Mouse (Mus musculus): ENCODE measurements around the gene Cenph. TPM values are rescaled to one million over a fixed set of nuclear protein-coding genes. Genes with fewer than 3 reads are reported as not detected.
"Not testable (repeated sequence)": the region's sequence is repeated elsewhere in the genome, so short reads cannot be mapped to it uniquely, and the experiment has no call there.

Cenph gene
- total RNA-seq (2021) = under 1 TPM in 1 of 2 experiments, not detected in 1; 0.57 TPM

GRCm38 (mm10) chr13:100775252-100776055, at the start of gene Cenph:
TSS of gene Cenph (minus strand) at chr13:100775899.
- peak; percentile 74 to 78 for DNase-seq

GRCm38 (mm10) chr13:100824916-100825315, 49.2 kb upstream of the Cenph start:
- DNase-seq = no peak

GRCm38 (mm10) chr13:100824306-100824705, 48.6 kb upstream of the Cenph start:
- no peak for DNase-seq

GRCm38 (mm10) chr13:100823863-100824262, 48.2 kb upstream of the Cenph start:
- DNase-seq = no peak

- DNase-seq = no peak
These were observed 38.8 kb upstream of the Cenph start for GRCm38 (mm10) chr13:100814451-100814850.

GRCm38 (mm10) chr13:100805776-100806175, 30.1 kb upstream of the Cenph start:
- no peak for DNase-seq

- DNase-seq = no peak
These were observed 21.5 kb upstream of the Cenph start for GRCm38 (mm10) chr13:100797171-100797570.

GRCm38 (mm10) chr13:100789083-100789482, 13.4 kb upstream of the Cenph start:
- DNase-seq = no peak

GRCm38 (mm10) chr13:100788057-100788456, 12.4 kb upstream of the Cenph start:
- not testable (repeated sequence) for DNase-seq

GRCm38 (mm10) chr13:100787316-100788010, 11.8 kb upstream of the Cenph start:
- no peak for DNase-seq

GRCm38 (mm10) chr13:100786414-100786867, 10.7 kb upstream of the Cenph start, which contains the start of gene Ccnb1:
TSS of gene Ccnb1 (minus strand) at chr13:100786570.
- DNase-seq = peak; percentile 81 to 83

- DNase-seq = peak in 1 of 2 experiments; percentile 5
These were observed 10.2 kb upstream of the Cenph start for GRCm38 (mm10) chr13:100785806-100786413.

- DNase-seq = no peak
These were observed 1.8 kb upstream of the Cenph start for GRCm38 (mm10) chr13:100777491-100777890.

GRCm38 (mm10) chr13:100776710-100777109, 1.0 kb upstream of the Cenph start:
- DNase-seq = no peak

GRCm38 (mm10) chr13:100776056-100776419, 339 bp upstream of the Cenph start:
- no peak for DNase-seq

GRCm38 (mm10) chr13:100774704-100775103, 995 bp downstream of the Cenph start:
- no peak for DNase-seq

GRCm38 (mm10) chr13:100755329-100755728, 20.4 kb downstream of the Cenph start:
- no peak for DNase-seq

GRCm38 (mm10) chr13:100754186-100754585, 21.5 kb downstream of the Cenph start:
- DNase-seq = no peak

GRCm38 (mm10) chr13:100753011-100753410, 22.7 kb downstream of the Cenph start:
- no peak for DNase-seq

GRCm38 (mm10) chr13:100752529-100752928, 23.2 kb downstream of the Cenph start:
- DNase-seq = no peak

GRCm38 (mm10) chr13:100751402-100751801, 24.3 kb downstream of the Cenph start:
- no peak for DNase-seq

- DNase-seq = no peak
These were observed 24.9 kb downstream of the Cenph start for GRCm38 (mm10) chr13:100750799-100751198.

GRCm38 (mm10) chr13:100748638-100749037, 27.1 kb downstream of the Cenph start:
- no peak for DNase-seq
